Mouse (Mus musculus) embryonic facial prominence, embryonic 15.5 days (tissue): ENCODE data around the gene Ivd. TPM values are rescaled to one million over a fixed set of nuclear protein-coding genes. Genes with fewer than 3 reads are reported as not detected.

Experiments
- ATAC-seq: fragments of 200-750 bp; cut with Nextera tagmentation; 2 replicates; pipeline ENCODE4 v1.8.0; 2017; ENCODE audit warnings: low read depth, moderate TSS enrichment; ENCODE audit not compliant: insufficient number of reproducible peaks, low FRiP score, low TSS enrichment
- H3K27ac ChIP-seq: fragments of 300-500 bp; sonication (generic); replicated peaks from 2 replicates; pipeline ENCODE4 v1.5.1; 2015; ENCODE audit warnings: mild to moderate bottlenecking, inconsistent platforms
- H3K27me3 ChIP-seq: fragments of 300-500 bp; sonication (generic); 2 replicates; pipeline ENCODE4 v1.6.1; 2015; ENCODE audit warnings: inconsistent platforms
- H3K36me3 ChIP-seq: fragments of 300-500 bp; sonication (generic); 2 replicates; pipeline ENCODE4 v1.6.1; 2015; ENCODE audit warnings: mild to moderate bottlenecking, inconsistent platforms
- H3K4me1 ChIP-seq: fragments of 300-500 bp; sonication (generic); 2 replicates; pipeline ENCODE4 v1.6.1; 2015; ENCODE audit warnings: inconsistent platforms
- H3K4me2 ChIP-seq: fragments of 300-500 bp; sonication (generic); replicated peaks from 2 replicates; pipeline ENCODE4 v1.6.1; 2015; ENCODE audit warnings: mild to moderate bottlenecking, inconsistent platforms
- H3K4me3 ChIP-seq: fragments of 300-500 bp; sonication (generic); replicated peaks from 2 replicates; pipeline ENCODE4 v1.5.1; 2015; ENCODE audit warnings: mild to moderate bottlenecking, inconsistent platforms
- H3K9ac ChIP-seq: fragments of 300-500 bp; sonication (generic); 2 replicates; pipeline ENCODE4 v1.6.1; 2015; ENCODE audit warnings: inconsistent platforms
- H3K9me3 ChIP-seq: fragments of 300-500 bp; sonication (generic); replicated peaks from 2 replicates; pipeline ENCODE4 v1.6.1; 2016; ENCODE audit warnings: inconsistent platforms
- WGBS: fragments of 180-500 bp; shearing (Covaris S2); methylation state at CpG from one replicate; pipeline ENCODE4 v1.1.7; 2015; 5-methylcytosine and 5-hydroxymethylcytosine counted together
- polyA plus RNA-seq: library from polyadenylated mRNA; unstranded; fragments of >200 nt; fragmentation: Nextera tagmentation; extraction: Ambion mirVana; gene quantifications from 2 replicates; pipeline ENCODE4 v1.2.1, GENCODE M21; 2015

The Ivd gene
- polyA plus RNA-seq, 1 experiment from 2014 or later: 69.2 TPM

DNA sequence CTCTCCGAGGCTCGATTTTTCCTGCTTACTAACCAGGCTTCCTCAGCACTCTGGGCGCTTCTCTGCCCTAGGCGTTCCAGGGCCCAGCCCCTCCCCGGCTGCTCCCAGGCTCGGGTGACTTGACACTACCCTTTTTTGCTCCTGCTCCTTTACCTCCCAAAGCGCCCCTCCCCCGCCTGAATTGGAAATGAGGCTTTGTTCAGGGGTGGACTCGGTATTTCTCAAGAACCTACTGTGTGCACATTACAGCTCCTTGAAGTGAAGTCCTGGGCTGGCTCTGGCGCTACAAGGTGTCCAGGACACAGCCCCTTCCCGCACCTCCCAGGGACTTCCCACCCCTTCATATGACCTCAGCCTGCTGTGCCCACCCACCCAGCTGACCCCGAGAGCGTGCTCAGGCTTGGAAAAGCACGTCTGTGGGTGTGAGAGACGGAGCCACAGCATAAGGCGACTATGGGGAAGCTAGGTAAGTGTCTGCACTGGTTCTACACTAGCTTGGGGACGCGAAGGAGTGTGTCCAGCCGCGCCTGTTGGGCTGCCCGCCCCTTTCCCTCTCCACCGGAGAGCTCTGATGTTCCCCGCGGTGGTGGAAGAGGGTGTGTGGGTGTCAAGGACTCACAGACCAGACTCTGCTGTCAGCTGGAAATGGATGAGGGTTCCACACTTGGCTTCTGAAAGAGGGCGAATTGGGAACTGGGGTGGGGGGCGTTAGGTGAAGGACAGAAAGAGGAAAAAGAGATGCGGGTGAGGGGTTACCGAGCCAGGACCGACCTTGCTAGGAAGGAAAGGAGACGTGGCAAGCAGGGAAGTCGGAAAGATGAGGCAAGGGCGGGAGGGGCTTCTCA, 38.4 kb downstream of the Ivd start, which contains the start of gene Bahd1:
Bahd1 (plus strand) TSS at position 397 of the 845 bp plus-strand sequence.
- ATAC-seq: no peak
- H3K4me2 ChIP-seq: peak within 1 kb of the TSS; percentile 99
- peaks cover 53% of the 10 kb centered on the region for H3K4me1 ChIP-seq
- peak within 1 kb of the TSS; percentile 88 for H3K4me3 ChIP-seq
- peaks cover 53% of the 10 kb centered on the region for H3K27me3 ChIP-seq
- no peak within 1 kb of the TSS for H3K27ac ChIP-seq
- no peaks in the 10 kb centered on the region for H3K9me3 ChIP-seq
- peak within 1 kb of the TSS; percentile 74; the same call in 1 of the 2 replicates for H3K9ac ChIP-seq
- H3K36me3 ChIP-seq: no peaks in the 10 kb centered on the region
- under 1% methylated on average over 32 of the region's 32 CpGs for WGBS

DNA sequence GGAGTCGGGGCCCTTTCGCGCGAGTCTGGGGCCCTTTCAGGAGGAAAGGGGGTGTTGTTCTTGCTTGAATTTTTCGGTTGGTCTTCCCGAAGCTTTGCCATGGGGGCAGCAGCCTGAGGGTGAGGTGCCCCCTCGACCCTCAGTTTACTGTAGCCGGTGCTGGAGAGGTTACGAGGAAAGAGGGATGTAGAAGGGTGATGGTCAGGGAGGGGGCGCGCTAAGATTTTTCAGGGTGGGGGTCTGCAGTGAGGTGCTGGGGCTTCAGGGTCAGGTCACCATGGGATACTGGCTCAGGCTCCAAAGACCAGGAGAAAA, 39.0 kb downstream of the Ivd start:
- Histone ChIP-seq H3K9me3 (no peaks in the 10 kb centered on the region), H3K4me2 (peak overlapping the region; percentile 99), H3K36me3 (no peaks in the 10 kb centered on the region), H3K27ac (no peak overlapping the region), H3K4me3 (peak overlapping the region; percentile 88), H3K4me1 (peaks cover 52% of the 10 kb centered on the region), H3K9ac (peak overlapping the region; percentile 26; the same call in 1 of the 2 replicates), H3K27me3 (peaks cover 47% of the 10 kb centered on the region)
- 2% methylated on average over 11 of the region's 11 CpGs for WGBS
- ATAC-seq: 0 out of 2 replicates have a peak, but pooled peaks have one; percentile 4

DNA sequence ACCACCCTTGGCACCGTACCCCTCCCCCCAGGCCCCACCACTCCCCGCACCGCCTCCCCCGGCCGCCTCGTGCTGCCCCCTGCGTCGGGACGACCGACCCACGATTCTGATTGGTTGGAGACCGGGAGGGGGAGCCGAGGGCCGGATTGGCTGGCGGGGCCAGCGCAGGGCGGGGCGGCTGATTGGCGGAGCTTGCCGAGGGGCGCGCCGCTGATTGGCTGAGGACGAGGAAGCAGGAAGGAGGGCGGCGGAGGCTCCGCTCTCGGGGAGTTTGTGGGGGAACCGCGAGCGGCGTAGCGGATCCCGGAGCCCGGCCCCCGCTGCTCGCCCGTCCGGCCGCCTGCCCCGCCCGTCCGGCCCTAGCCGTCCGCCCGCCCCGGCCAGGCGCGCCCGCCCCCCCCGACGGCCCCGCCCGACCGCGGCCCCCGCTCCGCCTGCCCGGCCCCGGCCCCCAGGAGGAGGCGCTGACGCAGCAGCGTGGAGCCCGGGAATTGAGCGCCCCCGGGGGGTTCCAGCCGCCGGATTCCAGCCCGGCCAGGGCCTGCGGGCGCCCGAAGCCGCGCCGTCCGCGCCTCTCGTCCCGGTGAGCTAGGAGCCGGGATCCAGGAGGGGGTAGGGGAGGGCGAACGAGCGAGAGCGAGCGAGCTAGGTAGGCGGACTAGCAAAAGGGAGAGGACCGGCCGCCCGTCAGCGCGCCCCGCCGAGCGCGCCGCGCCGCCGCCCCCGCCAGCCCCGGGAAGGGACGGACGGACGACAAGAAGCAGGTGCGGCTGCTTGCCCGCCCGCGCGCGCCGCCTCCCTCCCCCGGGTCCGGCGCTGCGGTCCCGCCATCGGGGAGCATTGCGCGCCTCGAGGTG, 39.6 kb downstream of the Ivd start:
- H3K4me2 ChIP-seq: peak overlapping the region; percentile 99
- H3K36me3 ChIP-seq: no peaks in the 10 kb centered on the region
- H3K4me3 ChIP-seq: peak overlapping the region; percentile 88
- peaks cover 46% of the 10 kb centered on the region for H3K4me1 ChIP-seq
- WGBS: under 1% methylated on average over 94 of the region's 120 CpGs
- H3K27ac ChIP-seq: peak overlapping the region; percentile 80
- ATAC-seq: peak; percentile 94
- H3K9me3 ChIP-seq: no peaks in the 10 kb centered on the region
- H3K9ac ChIP-seq: peak overlapping the region; percentile 74
- H3K27me3 ChIP-seq: peaks cover 42% of the 10 kb centered on the region

DNA sequence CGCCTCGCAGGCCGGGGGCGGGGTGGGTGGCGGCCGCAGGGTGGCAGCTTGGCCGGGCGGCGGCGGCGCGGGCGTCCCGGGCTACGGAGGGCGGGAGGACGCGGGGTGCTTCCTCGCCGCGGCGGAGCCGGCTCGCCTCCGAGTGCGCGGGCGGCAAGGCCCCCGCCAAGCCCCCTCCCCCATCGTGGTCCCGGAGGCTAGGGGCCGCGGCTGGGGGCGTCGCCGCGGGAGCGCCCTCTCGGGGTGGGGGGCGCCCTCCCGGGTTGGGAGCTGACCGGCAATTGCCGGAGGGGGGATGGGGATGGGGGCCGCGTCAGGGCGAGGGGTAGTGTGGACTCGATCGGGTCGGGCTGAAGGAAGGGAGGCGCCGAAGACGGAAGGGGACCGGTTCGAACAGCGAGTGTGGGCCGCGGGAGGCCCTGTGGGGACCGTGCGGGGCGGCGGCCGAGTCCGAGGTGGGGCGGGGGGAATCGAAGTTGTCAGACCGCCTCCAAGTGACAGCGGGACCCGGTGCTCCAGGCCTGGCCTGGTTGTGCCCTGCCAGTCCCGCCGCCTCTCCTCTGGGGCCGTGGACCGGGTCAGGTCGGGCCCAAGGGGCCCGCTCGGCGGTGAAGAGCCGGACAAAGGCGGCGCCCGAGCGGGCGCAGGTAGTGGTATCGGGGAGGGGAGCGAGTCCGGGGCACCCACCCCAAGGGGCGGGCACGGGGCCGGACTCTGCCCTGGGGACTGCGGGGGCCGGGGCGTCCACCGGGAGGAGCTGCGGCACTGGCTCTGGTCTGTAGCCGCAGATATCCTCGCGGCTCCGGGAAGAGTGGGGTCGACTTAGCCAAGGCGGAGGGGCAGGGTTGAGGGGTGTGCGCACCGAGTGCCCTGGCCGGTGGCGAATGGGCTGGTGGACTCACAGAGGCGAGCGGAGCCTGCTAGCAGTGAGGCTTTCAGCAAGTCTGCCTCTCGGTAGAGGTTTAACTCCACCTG, 40.6 kb downstream of the Ivd start:
- H3K27ac ChIP-seq: peak overlapping the region; percentile 80
- no peaks in the 10 kb centered on the region for H3K9me3 ChIP-seq
- H3K4me2 ChIP-seq: peak overlapping the region; percentile 99
- WGBS: under 1% methylated on average over 93 of the region's 106 CpGs
- peaks cover 37% of the 10 kb centered on the region for H3K4me1 ChIP-seq
- peak overlapping the region; percentile 88 for H3K4me3 ChIP-seq
- H3K9ac ChIP-seq: peak overlapping the region; percentile 74
- H3K27me3 ChIP-seq: peaks cover 33% of the 10 kb centered on the region
- H3K36me3 ChIP-seq: no peaks in the 10 kb centered on the region
- no peak for ATAC-seq

DNA sequence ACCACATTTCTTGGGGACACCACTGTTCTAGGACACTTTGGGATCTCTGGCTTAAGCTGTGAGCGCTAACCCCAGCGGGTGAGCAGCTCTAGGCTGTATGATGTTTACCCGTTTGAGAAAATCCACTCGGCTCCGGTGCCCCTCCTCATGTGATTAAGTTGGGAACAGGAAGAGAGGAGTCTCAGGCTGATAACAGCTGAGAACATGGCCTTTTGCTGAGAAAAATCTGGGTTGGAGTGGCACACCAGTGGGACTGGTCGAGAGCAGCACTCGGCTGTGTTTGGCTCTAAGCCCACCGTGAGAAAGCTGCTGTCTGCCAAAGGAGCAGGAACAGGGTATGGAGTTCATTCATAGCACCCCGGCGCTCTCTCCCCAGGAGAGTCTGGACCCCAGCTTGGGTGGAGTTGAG, 41.6 kb downstream of the Ivd start:
- Histone ChIP-seq H3K27me3 (peaks cover 23% of the 10 kb centered on the region), H3K9ac (no peak overlapping the region), H3K4me3 (peak overlapping the region; percentile 88), H3K27ac (no peak overlapping the region), H3K4me2 (peak overlapping the region; percentile 99), H3K36me3 (no peaks in the 10 kb centered on the region), H3K4me1 (peaks cover 27% of the 10 kb centered on the region), H3K9me3 (no peaks in the 10 kb centered on the region)
- ATAC-seq: no peak
- WGBS: 10% methylated on average over 10 of the region's 10 CpGs

DNA sequence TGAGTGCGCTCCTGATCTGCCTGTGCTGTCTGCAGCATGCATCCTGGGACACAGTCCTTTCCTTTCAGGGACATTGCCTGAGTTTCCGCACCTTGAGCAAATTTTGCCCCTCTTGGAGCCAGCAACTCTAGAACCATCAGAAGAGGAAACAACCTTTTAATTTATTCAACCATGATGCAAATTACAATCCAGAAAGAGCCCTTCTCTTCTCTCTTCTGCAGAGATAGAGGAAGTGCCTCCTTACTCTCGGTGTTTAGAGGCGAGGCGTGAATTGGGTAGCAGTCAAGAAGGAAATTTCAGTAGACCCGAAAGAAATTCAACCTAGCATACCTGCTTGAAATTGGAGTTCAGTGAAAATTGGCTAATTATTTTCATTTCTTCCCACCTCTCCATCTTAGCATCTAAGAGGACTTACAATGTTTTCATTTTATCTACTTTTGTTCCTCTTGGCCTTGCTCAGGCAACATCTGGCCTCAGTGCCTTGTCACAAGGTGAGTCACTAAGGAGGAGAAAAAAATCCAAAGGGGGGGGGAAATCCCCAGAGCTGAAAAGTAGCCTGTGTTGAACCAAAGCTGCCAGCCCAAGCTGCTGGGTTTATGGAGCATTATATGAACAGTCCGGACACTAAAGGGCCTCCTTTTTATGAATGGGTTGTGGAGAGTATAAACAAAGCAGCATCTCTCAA, 43.8 kb downstream of the Ivd start:
- no peak for ATAC-seq
- Histone ChIP-seq H3K27ac (no peak overlapping the region), H3K9me3 (no peaks in the 10 kb centered on the region), H3K9ac (no peak overlapping the region), H3K4me3 (no peak overlapping the region), H3K4me1 (peaks cover 18% of the 10 kb centered on the region), H3K27me3 (peaks cover 2% of the 10 kb centered on the region; the same call in 1 of the 2 replicates), H3K4me2 (no peak overlapping the region), H3K36me3 (no peaks in the 10 kb centered on the region)
- WGBS: 87% methylated on average over 7 of the region's 7 CpGs

DNA sequence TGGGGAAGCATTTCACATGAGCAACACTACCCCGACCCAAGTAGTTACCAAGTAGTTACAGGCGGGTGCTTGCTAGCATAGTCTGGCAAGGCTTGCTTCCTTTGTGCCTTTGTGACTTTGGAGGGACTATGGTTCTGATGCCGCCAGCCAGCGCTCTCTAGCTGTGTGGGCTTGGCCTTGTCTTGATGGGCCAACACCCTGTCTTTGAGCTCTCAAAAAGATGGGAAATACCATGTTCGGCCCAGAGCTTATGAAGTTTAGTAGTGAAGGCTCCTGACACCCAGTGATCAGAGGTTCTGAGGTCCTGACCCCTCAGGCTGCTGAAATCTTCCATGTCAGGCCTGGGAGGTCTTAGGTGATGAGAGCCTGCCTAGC, 44.4 kb downstream of the Ivd start:
- no peaks in the 10 kb centered on the region for H3K36me3 ChIP-seq
- no peak overlapping the region for H3K4me2 ChIP-seq
- H3K4me1 ChIP-seq: peaks cover 14% of the 10 kb centered on the region
- no peaks in the 10 kb centered on the region for H3K27me3 ChIP-seq
- H3K27ac ChIP-seq: no peak overlapping the region
- no peaks in the 10 kb centered on the region for H3K9me3 ChIP-seq
- no peak overlapping the region for H3K4me3 ChIP-seq
- ATAC-seq: no peak
- WGBS: 84% methylated on average over 5 of the region's 5 CpGs
- no peak overlapping the region for H3K9ac ChIP-seq

DNA sequence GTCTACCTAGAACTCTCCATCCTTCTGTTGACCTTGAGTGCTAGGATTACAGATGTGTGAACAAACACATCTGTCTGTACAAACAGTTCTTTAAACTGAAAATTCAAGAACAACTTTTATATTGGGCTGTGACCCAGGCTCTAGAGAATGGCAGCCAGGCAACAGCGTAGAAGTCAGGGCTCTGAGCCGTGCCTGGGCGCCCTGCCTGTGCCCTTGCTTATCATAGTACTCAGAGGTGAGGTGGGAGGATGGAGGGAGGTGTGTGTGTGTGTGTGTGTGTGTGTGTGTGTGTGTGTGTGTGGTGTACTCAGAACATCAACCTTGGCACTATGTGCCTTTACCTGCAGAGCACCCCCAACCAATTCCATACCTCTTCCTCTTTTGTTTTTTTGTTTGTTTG, 46.0 kb downstream of the Ivd start:
- peaks cover 16% of the 10 kb centered on the region for H3K4me1 ChIP-seq
- H3K36me3 ChIP-seq: no peaks in the 10 kb centered on the region
- no peak overlapping the region for H3K27ac ChIP-seq
- no peak overlapping the region for H3K4me3 ChIP-seq
- H3K9me3 ChIP-seq: no peaks in the 10 kb centered on the region
- no peak overlapping the region for H3K4me2 ChIP-seq
- WGBS: 92% methylated on average over 3 of the region's 3 CpGs
- ATAC-seq: no peak
- no peaks in the 10 kb centered on the region for H3K27me3 ChIP-seq
- no peak overlapping the region for H3K9ac ChIP-seq

DNA sequence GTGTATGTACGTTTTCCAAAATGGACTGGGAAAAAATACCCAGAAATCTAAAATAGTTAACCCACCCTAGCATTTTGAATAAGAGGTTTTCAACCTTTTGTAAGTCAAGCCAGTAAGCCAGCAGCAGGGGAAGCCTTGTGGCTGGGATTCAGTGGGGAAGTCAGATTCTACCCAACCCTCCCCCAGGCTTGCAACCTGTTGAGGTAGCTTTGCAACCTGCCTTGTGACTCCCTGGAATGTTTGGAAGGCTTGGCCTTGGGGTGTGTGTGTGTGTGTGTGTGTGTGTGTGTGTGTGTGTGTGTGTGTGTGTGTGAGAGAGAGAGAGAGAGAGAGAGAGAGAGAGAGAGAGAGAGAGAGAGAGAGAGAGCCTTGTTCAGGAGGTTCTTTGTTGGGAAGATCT, 47.4 kb downstream of the Ivd start:
- Histone ChIP-seq H3K4me1 (peaks cover 17% of the 10 kb centered on the region), H3K4me3 (no peak overlapping the region), H3K36me3 (no peaks in the 10 kb centered on the region), H3K9me3 (no peaks in the 10 kb centered on the region), H3K4me2 (no peak overlapping the region), H3K27ac (no peak overlapping the region), H3K9ac (no peak overlapping the region), H3K27me3 (no peaks in the 10 kb centered on the region)
- 46% methylated on average over 1 of the region's 1 CpGs for WGBS
- no peak for ATAC-seq

DNA sequence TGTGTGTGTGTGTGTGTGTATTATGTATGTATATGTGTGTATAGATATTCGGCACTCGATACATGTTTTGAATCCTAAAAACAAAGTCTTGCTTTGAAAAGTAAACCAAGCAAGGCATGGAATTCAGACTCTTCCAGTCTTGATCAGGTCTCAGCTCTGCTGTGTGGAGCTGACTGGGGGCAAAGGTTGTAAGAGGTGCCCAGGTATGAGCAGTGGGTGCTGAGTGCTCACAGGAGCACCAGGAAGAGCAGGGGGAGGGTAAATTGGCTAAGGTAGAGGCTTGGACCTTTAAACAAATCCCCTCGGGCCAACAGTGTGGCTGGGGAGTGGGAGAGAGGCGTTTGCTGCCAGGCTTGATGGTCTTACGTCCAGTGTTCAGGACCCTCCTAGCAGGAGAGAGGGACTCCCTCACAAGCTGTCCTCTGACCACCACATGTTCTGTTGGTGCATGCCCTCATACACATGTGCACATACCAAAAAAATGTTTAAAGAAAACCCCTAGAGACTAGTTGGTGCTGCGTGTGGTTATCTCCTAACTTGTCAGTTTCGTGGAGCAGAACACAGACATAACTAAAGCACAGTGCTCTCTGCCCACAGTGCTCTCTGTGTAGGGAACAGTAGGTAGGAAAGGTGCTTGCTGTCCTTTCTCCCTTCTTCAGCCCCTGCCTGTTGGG, 49.0 kb downstream of the Ivd start:
- Histone ChIP-seq H3K9ac (no peak overlapping the region), H3K27ac (no peak overlapping the region), H3K36me3 (no peaks in the 10 kb centered on the region), H3K9me3 (no peaks in the 10 kb centered on the region), H3K4me2 (no peak overlapping the region), H3K4me3 (no peak overlapping the region), H3K4me1 (peaks cover 24% of the 10 kb centered on the region), H3K27me3 (no peaks in the 10 kb centered on the region)
- WGBS: 59% methylated on average over 7 of the region's 7 CpGs
- ATAC-seq: no peak
